Mouse (Mus musculus): Measurements from ENCODE around the gene Pcsk6. TPM values are rescaled to one million over a fixed set of nuclear protein-coding genes. Genes with fewer than 3 reads are reported as not detected.
"Not testable (repeated sequence)": the region's sequence is repeated elsewhere in the genome, so short reads cannot be mapped to it uniquely, and the experiment has no call there.

Pcsk6 gene
- total and polyA plus RNA-seq, 3 experiments: 0.05 TPM; not detected in 2

GRCm38 (mm10) chr7:65916566-65916965 lies 55.0 kb downstream of the Pcsk6 start:
- DNase-seq (ENCODE audit: low spot score): no peak
- H3K36me3 ChIP-seq (replicated peaks): no peaks in the 10 kb centered on the region
- ATAC-seq (ENCODE audit: extremely low read depth, insufficient number of reproducible peaks, low FRiP score, poor library complexity, severe bottlenecking): no peak
- no peak for TF ChIP-seq GATA2 (IDR thresholded peaks at IDR 0.05; ENCODE audit: borderline replicate concordance, low read depth, low read length)
- no peak for TF ChIP-seq TAL1 (conservative IDR thresholded peaks at IDR 0.05; ENCODE audit: low read depth, low read length)
- TF ChIP-seq POLR2AphosphoS5 (IDR thresholded peaks at IDR 0.05; ENCODE audit: insufficient replicate concordance, low read depth, low read length): no peak
- no peak for TF ChIP-seq GATA1 (IDR thresholded peaks at IDR 0.05; ENCODE audit: borderline replicate concordance, low read length)
- TF ChIP-seq CTCF (IDR thresholded peaks at IDR 0.05; ENCODE audit: low read depth, low read length): no peak
- no peak overlapping the region for H3K4me3 ChIP-seq (ENCODE audit: low read depth, low read length)
- no peaks in the 10 kb centered on the region for H3K27me3 ChIP-seq (ENCODE audit: insufficient read depth, low read length)
- no peaks in the 10 kb centered on the region for H3K9me3 ChIP-seq (replicated peaks)
- no peaks in the 10 kb centered on the region for H3K4me1 ChIP-seq (ENCODE audit: insufficient read depth, low read depth, low read length)

- Histone ChIP-seq H3K9me3 (replicated peaks) (no peaks in the 10 kb centered on the region), H3K36me3 (replicated peaks) (no peaks in the 10 kb centered on the region), H3K4me3 (ENCODE audit: low read depth, low read length) (no peak overlapping the region), H3K4me1 (ENCODE audit: insufficient read depth, low read depth, low read length) (no peaks in the 10 kb centered on the region), H3K27me3 (ENCODE audit: insufficient read depth, low read length) (no peaks in the 10 kb centered on the region)
- no peak for ATAC-seq (ENCODE audit: extremely low read depth, insufficient number of reproducible peaks, low FRiP score, poor library complexity, severe bottlenecking)
- DNase-seq (ENCODE audit: low spot score): no peak
- TF ChIP-seq CTCF (IDR thresholded peaks at IDR 0.05; ENCODE audit: low read depth, low read length): no peak
- TF ChIP-seq GATA2 (IDR thresholded peaks at IDR 0.05; ENCODE audit: borderline replicate concordance, low read depth, low read length): no peak
- TF ChIP-seq GATA1 (IDR thresholded peaks at IDR 0.05; ENCODE audit: borderline replicate concordance, low read length): no peak
- no peak for TF ChIP-seq POLR2AphosphoS5 (IDR thresholded peaks at IDR 0.05; ENCODE audit: insufficient replicate concordance, low read depth, low read length)
- TF ChIP-seq TAL1 (conservative IDR thresholded peaks at IDR 0.05; ENCODE audit: low read depth, low read length): no peak
These were observed 56.9 kb downstream of the Pcsk6 start for GRCm38 (mm10) chr7:65918431-65918830.

GRCm38 (mm10) chr7:65929398-65929797 lies 67.9 kb downstream of the Pcsk6 start:
- H3K4me1 ChIP-seq (ENCODE audit: insufficient read depth, low read depth, low read length): no peaks in the 10 kb centered on the region
- no peaks in the 10 kb centered on the region for H3K9me3 ChIP-seq (replicated peaks)
- no peaks in the 10 kb centered on the region; the same call in 1 of the 2 replicates for H3K27me3 ChIP-seq (ENCODE audit: insufficient read depth, low read length)
- H3K4me3 ChIP-seq (ENCODE audit: low read depth, low read length): no peak overlapping the region
- H3K36me3 ChIP-seq (replicated peaks): no peaks in the 10 kb centered on the region
- ATAC-seq (ENCODE audit: extremely low read depth, insufficient number of reproducible peaks, low FRiP score, poor library complexity, severe bottlenecking): no peak
- no peak for TF ChIP-seq GATA2 (IDR thresholded peaks at IDR 0.05; ENCODE audit: borderline replicate concordance, low read depth, low read length)
- TF ChIP-seq CTCF (IDR thresholded peaks at IDR 0.05; ENCODE audit: low read depth, low read length): no peak
- TF ChIP-seq GATA1 (IDR thresholded peaks at IDR 0.05; ENCODE audit: borderline replicate concordance, low read length): no peak
- TF ChIP-seq POLR2AphosphoS5 (IDR thresholded peaks at IDR 0.05; ENCODE audit: insufficient replicate concordance, low read depth, low read length): no peak
- TF ChIP-seq TAL1 (conservative IDR thresholded peaks at IDR 0.05; ENCODE audit: low read depth, low read length): no peak
- no peak for DNase-seq (ENCODE audit: low spot score)

GRCm38 (mm10) chr7:65930478-65930877 lies 68.9 kb downstream of the Pcsk6 start:
- H3K4me1 ChIP-seq (ENCODE audit: insufficient read depth, low read depth, low read length): no peaks in the 10 kb centered on the region

GRCm38 (mm10) chr7:65934238-65934970 lies 72.9 kb downstream of the Pcsk6 start:
- DNase-seq (ENCODE audit: low spot score); ATAC-seq (ENCODE audit: extremely low read depth, insufficient number of reproducible peaks, low FRiP score, poor library complexity, severe bottlenecking): not testable (repeated sequence)

More at GRCm38 (mm10) chr7:65930478-65930877, 68.9 kb downstream of the Pcsk6 start:
- H3K27me3 ChIP-seq (ENCODE audit: insufficient read depth, low read length): no peaks in the 10 kb centered on the region; the same call in 1 of the 2 replicates
- DNase-seq (ENCODE audit: low spot score): no peak
- H3K36me3 ChIP-seq (replicated peaks): no peaks in the 10 kb centered on the region
- TF ChIP-seq CTCF (IDR thresholded peaks at IDR 0.05; ENCODE audit: low read depth, low read length) (no peak), GATA1 (IDR thresholded peaks at IDR 0.05; ENCODE audit: borderline replicate concordance, low read length) (no peak), TAL1 (conservative IDR thresholded peaks at IDR 0.05; ENCODE audit: low read depth, low read length) (no peak), GATA2 (IDR thresholded peaks at IDR 0.05; ENCODE audit: borderline replicate concordance, low read depth, low read length) (no peak), POLR2AphosphoS5 (IDR thresholded peaks at IDR 0.05; ENCODE audit: insufficient replicate concordance, low read depth, low read length) (no peak)
- H3K9me3 ChIP-seq (replicated peaks): no peaks in the 10 kb centered on the region
- no peak overlapping the region for H3K4me3 ChIP-seq (ENCODE audit: low read depth, low read length)
- no peak for ATAC-seq (ENCODE audit: extremely low read depth, insufficient number of reproducible peaks, low FRiP score, poor library complexity, severe bottlenecking)

GRCm38 (mm10) chr7:65935211-65935610 lies 73.7 kb downstream of the Pcsk6 start:
- DNase-seq (ENCODE audit: low spot score) (no peak), ATAC-seq (ENCODE audit: extremely low read depth, insufficient number of reproducible peaks, low FRiP score, poor library complexity, severe bottlenecking) (no peak)
- Histone ChIP-seq H3K27me3 (ENCODE audit: insufficient read depth, low read length) (no peaks in the 10 kb centered on the region; the same call in 1 of the 2 replicates), H3K4me1 (ENCODE audit: insufficient read depth, low read depth, low read length) (no peaks in the 10 kb centered on the region), H3K4me3 (ENCODE audit: low read depth, low read length) (no peak overlapping the region), H3K36me3 (replicated peaks) (no peaks in the 10 kb centered on the region), H3K9me3 (replicated peaks) (no peaks in the 10 kb centered on the region)
- TF ChIP-seq TAL1 (conservative IDR thresholded peaks at IDR 0.05; ENCODE audit: low read depth, low read length) (no peak), CTCF (IDR thresholded peaks at IDR 0.05; ENCODE audit: low read depth, low read length) (no peak), GATA1 (IDR thresholded peaks at IDR 0.05; ENCODE audit: borderline replicate concordance, low read length) (no peak), POLR2AphosphoS5 (IDR thresholded peaks at IDR 0.05; ENCODE audit: insufficient replicate concordance, low read depth, low read length) (no peak), GATA2 (IDR thresholded peaks at IDR 0.05; ENCODE audit: borderline replicate concordance, low read depth, low read length) (no peak)

More at GRCm38 (mm10) chr7:65934238-65934970, 72.9 kb downstream of the Pcsk6 start:
- not testable (repeated sequence) for H3K9me3 ChIP-seq (replicated peaks); H3K36me3 ChIP-seq (replicated peaks); H3K4me3 ChIP-seq (ENCODE audit: low read depth, low read length); H3K27me3 ChIP-seq (ENCODE audit: insufficient read depth, low read length); H3K4me1 ChIP-seq (ENCODE audit: insufficient read depth, low read depth, low read length)
